Mouse (Mus musculus): ENCODE measurements at regions not wholly inside any gene's neighbourhood (a gene's known extent, or its start where the extent isn't known, plus 50 kb on each side); places are given as distances from the start of the nearest gene placed in this dataset.
"Not testable (repeated sequence)": the region's sequence is repeated elsewhere in the genome, so short reads cannot be mapped to it uniquely, and the experiment has no call there.

DNA sequence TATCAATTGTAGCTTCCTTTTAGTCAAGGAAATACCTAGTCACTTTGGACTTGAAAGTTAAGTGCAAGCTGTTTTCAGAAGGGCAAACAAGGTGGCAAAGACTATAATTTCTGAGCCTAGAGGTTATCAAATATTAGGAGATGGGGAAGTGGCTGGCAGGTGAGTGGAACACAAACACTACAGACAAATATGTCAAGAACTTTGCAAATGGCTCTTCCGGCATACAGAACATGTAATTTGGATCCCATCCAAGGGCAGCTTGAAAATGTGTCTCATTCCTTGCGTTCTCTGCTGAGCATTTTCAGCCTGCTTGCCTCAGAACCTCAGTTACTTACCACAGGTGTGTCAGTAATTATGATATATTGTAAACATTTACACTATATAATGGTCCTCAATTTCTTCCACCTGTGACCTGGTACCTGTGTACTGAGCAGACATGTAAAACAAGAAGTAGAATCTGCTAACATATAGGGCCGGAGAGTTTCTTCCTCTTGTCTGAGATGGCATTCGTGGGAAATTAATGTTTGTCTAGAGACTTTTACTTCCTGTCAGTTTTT, 1346.3 kb upstream of the Got2 start:
- DNase-seq: no peak

DNA sequence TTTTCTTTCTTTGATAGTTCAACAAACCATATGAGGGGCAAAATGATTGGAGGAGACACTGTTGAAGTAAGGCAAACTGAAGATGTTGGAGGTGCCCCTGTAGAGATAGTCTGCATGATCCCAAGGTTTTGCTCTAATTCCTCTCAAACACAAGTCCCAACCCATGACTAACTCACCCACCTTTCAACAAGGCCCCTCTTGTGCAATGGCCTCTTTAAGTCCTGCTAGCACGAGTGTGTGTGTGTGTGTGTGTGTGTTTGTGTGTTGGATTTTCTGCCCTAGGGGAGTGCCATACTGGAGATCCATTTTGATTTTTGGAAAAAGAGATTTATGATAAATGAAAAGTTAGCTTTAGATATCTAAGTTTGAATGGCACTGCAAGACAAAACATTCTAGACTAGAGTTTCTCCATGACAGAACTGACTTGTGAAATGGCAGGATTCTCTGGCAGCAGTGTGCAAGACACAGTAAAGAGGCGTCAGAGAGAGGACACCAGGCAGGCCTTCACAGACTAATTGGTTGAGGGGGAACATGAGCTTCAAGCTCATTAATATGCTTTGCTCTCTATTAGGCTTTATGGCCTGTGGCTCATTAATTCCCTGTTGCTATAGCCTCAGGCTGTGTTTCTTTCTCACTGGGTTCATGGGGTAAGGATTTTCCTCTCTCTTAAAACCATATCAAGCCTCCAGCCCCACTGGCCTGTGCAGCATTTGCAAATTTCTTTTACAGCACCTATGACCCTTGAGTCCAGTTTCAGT, 1344.5 kb upstream of the Got2 start:
- DNase-seq: no peak

DNA sequence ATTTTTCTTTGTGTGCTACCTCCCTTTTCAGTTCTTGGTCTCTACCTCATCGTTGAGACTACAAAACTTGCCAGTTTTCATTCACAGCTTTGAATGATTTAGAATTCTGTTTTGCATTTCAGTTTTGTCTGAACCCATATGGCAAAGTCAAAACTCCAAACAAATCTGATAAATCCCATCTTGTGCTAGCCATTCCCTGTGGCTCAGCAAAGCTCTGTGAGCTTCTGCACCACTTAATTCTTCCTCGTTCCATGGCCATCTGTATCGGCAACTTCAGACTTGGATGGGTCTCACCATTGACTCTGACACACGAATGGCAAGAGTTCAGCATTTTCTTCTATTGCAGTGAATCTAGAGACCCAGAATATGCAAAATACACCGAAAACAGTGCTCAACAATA, 1343.3 kb upstream of the Got2 start:
- DNase-seq: no peak

DNA sequence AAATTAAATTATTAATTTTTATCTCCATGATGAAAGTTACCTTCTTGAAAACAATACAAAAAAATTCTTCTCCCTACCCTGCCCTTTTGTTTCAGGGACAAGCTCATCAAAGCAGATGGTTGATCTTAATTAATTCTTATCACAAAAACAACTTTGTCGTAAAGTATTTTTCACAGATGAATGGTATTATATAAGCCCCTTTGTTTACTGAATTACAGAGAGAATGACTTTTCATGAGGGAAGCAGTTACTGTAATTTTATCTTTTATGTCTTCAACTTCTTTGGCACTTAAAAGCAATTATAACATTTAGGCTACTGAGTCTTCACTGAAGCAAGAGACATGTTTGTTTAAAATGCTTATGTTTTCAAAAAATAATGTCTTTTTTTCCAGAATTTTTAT, 1303.5 kb upstream of the Got2 start:
- DNase-seq: no peak

DNA sequence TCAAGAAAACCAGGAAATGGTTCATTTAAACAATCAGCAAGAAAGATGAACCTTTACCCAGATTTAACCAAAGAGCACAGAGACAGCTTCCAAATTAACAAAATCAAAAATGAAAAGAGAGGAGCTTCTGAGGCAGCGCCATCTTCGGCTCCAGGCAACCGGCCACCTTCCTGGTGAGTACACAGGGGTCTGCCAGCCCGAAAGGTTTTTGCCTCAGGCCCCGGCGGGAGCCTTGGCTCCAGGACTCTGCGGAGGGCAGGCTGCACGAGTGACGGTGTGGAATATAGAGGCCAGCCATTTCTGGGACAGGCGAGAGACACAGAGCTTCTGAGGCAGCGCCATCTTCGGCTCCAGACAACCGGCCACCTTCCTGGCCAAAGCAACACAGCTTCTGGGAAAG, 1295.5 kb upstream of the Got2 start:
- DNase-seq: not testable (repeated sequence)

DNA sequence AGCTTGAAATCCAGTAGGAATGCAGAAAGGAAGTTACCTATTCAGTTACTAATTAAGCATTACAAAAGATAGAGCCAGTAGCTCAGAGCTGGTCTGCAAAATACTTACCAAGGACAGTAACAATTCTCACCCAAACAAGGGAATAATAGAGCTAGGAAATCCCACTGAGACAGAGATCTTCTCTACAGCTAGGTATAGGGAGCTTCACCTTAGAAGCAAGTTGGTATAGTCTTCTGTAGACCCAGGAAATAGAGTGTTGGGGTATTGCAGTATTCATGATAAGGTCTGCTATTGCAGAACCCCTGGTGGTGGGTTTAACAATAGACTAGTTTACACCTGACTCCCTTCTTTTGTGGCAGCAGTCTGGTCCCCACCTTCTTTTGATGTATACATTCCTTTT, 1294.1 kb upstream of the Got2 start:
- DNase-seq: not testable (repeated sequence)

Data from kidney, postnatal 36 days (tissue).